Mouse (Mus musculus): ENCODE measurements around the gene Arl15.
"Not testable (repeated sequence)": the region's sequence is repeated elsewhere in the genome, so short reads cannot be mapped to it uniquely, and the experiment has no call there.

Gene Arl15

DNA sequence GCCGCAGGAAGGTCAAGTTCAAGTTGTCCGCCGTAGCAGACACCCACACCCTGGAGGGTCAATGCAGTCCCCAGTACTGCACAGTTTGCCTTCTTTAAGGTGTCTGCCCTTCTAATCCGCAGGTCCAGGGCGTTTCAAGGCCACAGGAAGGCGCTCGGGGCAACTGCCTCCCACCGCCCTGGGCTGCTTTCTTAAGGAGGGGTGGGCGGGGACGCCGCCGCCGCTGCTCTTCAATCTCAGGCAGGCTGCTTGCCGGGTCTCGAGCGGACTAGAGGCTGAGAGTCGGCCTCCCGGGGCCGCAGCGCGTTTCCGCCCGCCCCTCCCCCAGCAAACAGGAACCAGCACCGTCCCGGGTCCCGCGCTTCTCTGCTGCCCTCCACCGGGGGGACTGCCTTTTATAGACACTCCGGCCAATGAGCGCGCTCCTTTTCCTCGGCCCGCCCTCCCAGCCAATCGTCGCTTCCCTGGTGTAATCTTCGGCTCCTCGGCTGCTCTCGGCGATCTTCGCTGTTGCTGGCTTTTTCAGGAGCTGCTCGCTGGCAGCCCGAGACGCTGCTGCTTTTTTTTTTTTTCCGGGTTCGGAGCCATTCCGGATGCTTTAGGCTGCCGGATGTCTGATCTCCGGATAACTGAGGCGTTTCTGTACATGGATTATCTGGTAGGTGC is at the start of gene Arl15:
Gene Arl15, plus strand, starts transcription at position 467 of the 666 bp plus-strand sequence.
- CTCF ChIA-PET: no interaction called here

DNA sequence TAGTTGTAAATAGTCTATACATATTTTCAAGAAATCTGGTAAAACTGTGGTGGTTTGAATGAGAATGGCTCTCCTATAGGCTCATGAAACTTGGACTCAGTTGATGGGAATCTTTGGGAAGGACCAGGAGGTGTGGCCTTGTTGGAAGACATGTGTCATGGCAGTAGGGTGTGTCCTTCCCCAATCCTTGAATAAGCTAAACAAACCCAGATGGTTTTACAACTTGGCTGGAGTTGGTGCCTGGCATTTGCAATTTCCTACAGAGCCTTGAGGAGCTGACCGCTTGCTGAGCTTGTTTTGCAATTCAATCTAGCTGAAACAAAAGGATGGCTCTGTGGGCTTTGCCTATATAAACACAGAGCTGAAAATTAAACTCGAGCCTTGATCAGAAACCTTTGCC is 49.0 kb upstream of the Arl15 start:
- CTCF ChIA-PET: no interaction called here

DNA sequence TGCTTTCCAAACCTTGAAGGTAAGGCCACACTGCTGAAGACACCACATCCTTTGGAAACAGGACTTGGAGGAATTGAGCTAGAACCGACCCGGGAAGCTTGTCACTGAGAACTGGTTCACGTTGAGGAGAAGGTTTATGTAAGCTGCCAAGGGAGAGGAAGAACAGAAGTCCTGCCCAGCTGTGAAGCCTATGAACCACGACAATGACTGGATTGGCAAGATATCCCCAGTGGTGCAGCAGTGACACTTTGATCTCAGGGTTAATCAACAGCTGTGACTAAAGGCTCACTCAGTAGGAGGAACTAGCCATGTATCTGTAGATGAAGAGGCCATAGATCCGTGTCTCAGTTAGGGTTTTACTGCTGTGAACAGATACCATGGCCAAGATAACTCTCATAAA is 43.5 kb upstream of the Arl15 start:
- CTCF ChIA-PET: no interaction called here

DNA sequence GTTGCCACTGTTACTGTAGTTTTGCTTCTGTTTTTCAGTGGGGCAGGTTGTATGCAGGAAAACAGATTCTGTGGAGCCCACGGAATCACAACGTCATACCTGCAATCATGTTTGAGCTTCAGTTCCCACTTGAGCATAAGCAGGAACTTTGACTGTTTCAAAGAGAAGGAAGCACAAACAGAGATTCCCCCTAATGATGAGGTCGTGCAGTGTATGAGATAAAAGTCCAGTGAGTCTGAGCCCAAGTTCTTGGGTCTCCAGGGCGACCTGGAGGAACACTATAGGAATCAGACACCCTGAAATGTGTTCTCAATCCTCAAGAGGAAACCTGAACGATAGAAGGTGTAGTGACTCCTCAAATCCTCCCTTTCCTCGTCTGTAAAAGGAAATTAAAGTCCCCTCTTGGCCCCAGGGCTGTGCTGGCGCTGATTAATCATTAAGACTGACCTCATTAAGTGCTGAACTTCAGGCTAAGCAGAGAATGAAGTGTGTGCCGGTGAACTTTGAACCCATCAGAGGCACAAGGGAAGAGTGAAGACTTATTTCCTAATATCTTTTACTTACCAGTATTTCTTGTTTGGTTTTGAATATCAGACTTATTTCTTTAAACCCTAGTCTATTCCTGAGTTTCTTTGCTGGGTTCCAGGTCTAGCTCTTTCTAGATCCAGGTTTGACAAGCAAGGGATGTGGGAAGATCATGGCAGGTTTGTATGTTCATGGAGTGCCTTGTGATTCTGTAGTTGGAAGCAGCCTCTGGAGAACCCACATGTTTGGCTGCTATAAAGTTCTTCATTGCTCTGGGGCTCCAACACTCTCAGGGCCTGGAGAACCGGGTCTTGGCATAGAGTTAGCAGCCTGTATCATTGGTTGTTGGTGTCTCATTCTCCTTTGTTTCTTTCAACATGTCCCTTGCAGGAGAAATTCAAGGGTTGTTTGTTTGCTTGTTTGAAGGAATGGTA is 39.3 kb upstream of the Arl15 start:
- CTCF ChIA-PET: interaction anchor here (0.7 kb wide), 1 partner anchor 117 kb away, joined by 13 read pairs; no protein-coding TSS in a partner anchor

DNA sequence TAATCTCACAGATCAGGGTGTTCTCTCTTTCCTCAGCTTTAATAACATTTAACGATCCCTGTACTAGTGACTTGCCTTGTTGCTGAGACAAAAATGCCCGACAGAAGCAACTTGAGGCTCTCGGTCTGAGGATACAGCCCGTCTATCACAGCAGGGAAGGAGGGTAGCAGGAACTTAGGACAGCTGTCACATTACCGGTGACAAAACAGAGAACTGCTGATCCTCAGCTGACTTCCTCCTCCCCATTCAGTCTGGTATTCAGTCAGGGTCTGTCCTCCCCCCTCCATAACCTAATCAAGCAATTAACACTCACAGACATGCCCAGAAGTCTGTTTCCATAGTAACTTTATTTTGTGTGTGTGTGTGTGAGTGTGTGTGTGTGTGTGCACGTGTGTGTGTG is 38.5 kb upstream of the Arl15 start:
- CTCF ChIA-PET: interaction anchor here (0.7 kb wide), 1 partner anchor 117 kb away, joined by 13 read pairs; no protein-coding TSS in a partner anchor

DNA sequence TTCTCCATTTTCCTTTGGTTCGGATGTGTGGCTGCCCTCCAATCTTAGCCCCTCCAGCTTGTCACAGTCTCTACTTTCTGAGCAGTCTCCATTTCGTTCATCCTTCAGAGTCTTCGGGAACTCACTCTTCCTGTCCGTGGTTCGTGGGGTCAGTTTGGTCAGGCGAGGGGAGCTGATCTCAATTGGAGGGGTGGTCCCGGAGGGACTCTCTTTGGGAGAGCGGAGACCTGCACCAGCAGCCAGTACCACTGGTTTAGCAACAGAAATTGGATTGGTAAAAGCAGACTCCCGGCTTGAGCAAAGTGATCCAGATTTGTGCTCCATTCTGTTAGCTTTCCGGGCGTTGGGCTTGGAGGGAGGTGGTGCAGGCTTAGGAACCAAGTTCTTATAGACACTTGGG is 32.6 kb upstream of the Arl15 start:
- CTCF ChIA-PET: no interaction called here

DNA sequence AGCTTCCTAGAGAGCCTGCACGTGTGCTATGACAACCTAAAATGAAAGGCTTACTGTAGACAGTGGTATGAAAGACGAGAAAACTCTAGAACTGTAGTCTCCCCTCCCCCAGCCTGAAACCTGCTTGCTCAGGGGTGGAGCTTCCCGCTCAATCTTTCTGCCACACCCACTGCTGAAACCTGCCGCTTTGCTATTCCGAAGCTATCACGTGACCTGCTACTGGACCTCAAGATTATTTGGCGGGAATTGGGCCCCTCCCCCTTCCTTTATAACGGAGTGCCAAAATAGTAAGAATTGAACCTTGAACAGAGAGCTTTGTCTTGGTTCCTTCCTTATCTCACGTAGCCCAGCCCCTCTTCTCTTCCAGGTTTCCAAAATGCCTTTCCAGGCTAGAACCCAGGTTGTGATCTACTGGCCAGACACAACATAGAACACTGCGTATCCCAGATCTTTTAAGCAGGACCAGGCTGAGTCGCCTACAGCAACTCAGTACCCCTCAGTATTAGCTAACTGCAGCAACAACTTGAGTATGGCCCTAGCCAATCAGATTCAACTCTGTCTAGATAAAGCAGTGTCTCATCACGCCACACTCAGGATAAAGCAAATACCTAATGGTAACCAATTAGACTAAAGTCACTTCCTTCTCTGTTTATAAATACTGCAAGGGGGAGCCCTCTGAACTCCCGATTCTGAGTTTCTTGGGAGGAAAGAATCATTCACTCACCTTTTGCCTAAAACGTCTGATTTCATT is 31.4 kb upstream of the Arl15 start:
- CTCF ChIA-PET: no interaction called here

DNA sequence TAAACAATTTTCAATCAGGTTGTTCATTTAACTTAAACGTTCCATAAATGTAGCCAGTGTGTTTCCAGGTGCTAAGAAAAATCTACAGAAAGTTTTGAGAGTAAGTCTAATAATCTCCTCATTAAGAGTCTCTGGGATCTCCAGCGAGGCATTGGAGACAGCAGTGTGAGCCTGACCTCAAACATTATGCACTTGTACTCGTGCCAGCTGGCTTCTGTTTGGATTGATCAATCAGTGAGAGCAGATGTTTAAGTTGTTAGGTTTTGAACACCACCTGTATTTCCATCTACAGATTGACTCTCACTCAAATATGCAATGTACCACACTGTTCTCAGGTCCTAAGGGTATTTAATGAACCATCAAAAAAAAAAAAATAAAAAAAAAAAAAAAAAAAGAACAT is 28.9 kb upstream of the Arl15 start:
- CTCF ChIA-PET: no interaction called here

DNA sequence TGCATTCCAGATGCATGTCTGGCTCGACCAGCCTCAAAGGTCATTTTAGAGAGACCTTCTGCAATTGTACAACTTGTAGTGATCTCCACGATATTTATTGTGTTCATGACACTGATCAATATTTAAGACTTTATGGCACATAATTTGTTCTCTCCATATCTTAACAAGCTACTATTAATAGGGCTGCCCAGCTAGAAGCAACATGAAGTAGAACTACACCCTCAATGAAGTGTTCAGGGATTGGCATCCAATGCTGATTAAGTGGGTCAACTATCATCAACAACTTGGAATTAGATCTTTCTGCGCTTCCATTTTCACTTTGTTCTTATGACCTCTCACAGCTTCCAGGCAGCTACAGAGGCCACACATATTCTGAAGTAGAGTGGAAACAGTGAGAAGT is 24.5 kb upstream of the Arl15 start:
- CTCF ChIA-PET: no interaction called here

DNA sequence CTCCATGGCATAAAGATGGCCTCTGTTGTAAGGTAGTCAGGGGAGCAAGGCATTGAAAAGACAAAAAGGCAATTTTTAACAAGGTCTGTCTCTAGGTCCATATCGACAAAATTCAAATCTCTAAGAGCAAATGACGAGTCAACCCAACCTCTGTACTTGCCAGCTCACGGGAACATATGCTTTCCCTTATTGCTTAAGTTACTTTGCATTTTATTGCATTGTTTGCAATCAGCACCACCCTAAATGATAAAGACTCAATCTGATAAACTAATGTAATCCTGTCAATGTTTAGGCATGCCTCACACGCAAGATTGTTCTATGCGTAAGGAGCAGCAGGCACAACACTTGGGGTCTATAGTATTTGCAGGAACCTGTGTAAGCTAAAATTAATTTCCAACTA is 24.0 kb upstream of the Arl15 start:
- CTCF ChIA-PET: no interaction called here

DNA sequence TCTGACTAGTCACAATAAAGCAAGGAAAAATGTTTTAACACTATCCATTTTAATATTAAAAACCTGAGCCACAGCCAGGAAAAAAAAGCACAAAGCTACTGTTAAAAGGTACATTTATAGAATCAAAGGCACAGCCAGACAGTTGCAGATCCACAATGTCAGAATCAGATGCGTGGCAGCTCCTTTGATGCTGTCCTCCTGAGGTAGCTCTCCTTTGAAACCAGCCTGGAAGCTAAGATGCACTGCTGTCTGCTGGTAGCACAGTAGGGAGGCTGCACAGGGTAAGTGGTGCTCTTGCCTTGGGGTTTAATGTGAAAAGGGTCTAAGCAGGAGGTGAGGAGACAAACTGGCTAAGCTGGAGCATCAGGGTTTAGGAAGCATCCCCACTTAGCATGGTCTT is 23.0 kb upstream of the Arl15 start:
- CTCF ChIA-PET: interaction anchor here (0.7 kb wide), 2 partner anchors 28 to 383 kb away, joined by 4 to 13 read pairs; no protein-coding TSS in a partner anchor

DNA sequence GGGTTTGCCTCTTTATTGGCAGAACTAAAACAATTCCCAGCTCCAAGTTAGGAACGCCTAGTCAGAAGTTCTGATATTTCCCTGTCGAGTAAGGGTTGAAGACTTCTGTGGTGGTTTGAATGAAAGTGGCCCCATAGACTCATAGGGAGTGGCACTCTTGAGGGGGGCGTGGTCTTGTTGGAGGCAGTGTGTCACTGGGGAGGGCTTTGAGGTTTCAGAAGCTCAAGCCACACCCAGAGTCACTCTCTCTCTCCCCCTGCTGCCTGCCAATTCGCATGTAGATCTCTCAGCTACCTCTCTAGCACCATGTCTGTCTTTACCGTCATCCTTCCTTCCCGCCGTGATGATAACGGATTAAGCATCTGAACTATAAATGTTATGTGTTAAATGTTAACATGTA is 19.5 kb upstream of the Arl15 start:
- CTCF ChIA-PET: no interaction called here

DNA sequence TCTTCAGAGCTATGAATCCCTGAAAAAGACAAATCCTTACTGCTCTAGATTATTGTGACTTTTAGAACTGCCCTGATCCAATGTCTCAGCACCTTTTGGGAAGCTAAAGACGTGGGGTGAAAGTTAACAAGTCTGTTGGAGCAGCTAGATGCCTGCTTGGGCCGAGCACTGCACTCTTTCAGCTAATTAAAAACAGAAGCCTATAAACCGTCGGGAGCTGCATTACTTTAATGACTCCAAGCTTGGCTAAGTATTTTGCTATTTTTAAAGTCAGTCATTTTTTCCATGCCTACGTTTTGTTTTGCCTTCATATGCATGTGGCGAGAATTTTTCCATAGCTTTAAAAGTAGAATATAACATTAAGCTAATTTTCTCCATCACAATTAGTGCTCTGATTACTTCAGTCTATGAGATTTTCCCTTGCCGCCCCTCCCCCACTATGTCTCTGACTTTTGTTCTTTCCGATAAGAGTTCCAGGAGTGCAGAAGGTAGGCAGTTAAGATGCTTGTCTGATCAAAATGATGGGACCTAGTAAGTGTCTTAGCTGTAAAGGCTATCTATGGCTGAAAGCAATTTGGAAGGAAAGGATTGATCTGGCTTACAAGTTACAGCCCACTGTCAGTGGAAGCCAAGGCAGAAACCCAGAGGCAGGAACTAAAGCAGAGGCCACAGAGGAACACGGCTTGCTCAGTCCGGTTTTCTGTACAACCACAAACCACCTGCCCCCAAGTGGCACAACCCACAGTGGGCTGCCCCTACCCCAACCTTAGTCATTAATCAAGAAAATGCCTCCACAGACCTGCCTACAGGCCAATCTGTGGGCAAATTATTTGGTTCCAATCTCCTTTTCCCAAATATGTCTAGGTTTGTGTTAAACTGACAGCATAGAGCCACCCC is 18.8 kb upstream of the Arl15 start:
- CTCF ChIA-PET: no interaction called here

DNA sequence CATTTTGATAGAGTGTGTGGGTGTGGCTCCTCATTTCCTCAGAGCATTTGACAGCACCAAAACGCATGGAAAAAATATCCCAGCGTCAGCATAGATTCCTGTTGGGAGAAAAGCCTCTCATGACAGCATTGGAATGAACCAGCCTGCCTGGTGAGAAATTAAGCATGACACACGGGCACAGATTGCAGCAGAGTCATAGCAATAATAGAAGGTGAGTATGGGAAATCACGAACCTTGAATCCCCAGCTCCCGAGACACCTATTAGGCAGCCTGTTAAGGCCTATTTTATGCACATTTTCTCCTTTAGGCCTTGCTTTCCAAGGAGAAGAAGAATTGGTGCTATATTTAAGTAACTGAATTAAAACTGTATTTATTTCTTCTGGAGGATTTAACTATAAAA is 8.5 kb upstream of the Arl15 start:
- CTCF ChIA-PET: no interaction called here

DNA sequence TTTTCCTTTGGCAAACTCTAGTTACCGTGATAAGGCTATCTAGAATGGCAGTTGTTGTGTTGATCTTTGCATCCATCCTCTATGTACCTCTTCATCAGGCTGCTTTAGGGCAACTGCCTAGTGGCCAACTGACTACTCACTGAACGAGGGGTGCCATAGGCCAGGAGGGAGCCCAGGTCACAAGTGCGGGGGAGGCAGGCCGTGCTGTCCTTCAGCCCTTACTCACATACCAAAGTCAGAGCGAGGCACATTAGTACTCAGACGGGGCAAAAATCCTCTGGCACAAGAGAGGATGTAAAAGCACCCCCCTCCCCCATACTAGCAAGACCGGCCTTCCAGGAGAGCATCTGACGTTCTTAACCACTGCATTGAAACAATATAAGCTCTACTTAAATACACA is 7.2 kb upstream of the Arl15 start:
- CTCF ChIA-PET: no interaction called here

DNA sequence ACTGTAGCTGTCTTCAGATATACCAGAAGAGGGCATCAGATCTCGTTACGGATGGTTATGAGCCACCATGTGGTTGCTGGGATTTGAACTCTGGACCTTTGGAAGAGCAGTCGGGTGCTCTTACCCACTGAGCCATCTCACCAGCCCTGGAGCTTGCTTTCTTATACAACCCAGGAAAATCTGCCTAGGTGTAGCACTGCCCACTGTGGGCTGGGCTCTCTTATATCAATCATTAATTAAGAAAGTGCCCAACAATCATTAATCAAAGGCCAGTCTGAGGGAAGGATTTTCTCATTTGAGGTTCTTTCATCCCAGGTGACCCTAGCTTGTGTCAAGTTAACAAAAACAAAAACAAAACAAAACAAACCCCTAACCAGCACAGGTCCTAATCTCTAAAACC is 4.3 kb upstream of the Arl15 start:
- CTCF ChIA-PET: not testable (repeated sequence)

DNA sequence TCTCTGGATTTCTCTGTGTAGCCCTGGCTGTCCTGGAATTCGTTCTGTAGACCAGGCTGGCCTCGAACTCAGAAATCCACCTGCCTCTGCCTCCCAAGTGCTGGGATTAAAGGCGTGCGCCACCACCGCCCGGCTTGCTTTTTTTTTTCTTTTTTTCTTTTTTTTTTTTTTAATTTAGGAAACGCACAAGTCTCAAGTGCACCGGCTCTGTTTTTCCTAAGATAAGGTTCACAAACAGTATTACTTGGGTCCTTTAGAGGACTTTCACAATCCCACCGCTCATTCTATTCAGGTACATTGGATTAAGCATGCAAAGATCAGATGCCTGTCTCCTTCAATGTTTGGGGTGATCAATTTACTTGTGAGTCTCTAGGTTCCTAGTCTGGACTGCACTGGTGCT is 668 bp upstream of the Arl15 start:
- CTCF ChIA-PET: no interaction called here

DNA sequence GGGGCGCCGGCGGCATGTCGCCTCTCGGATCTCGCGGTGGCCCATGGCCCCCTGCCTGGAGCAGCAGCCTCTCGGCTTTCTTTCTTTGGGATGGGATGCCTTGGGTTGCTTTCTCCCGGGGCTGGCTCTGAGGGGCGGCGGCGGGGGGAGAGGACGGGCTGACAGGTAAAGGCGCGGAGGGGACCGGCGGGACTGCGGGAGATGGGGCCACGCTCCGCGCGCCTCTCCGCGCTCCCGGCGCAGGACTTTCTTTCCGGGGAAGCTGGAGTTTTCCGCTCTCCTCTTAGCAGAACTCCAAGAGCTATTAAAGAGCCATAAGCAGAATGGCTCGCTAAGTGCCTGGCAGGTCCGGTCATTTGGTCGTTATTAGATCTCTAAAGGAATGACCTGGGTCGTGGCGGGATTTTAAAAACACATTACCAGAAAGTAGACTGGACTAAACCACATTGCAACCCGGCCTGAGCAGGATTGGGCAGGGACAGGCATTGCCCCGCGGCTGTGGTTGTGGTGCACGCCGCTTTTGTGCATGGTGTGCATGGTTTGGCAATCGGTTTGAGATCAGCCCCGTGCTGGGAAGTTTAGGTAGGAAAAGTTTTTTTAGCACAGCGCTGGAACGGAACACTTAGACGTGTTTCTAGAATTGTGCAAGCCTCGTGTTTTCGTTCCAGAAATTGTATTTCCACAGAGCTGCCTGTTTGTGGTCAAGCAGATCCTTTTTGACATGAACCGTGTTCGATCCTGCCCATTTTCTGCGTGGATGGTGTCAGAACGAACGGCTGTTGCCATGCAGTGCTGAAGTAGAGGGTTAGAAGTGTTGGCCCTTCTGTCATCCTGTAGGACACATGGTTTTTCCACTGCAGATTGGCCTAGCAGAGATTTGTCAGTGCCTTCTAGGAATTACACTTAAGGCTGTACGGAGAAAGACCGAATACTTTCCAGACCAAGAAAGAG is 675 bp downstream of the Arl15 start:
- CTCF ChIA-PET: no interaction called here

DNA sequence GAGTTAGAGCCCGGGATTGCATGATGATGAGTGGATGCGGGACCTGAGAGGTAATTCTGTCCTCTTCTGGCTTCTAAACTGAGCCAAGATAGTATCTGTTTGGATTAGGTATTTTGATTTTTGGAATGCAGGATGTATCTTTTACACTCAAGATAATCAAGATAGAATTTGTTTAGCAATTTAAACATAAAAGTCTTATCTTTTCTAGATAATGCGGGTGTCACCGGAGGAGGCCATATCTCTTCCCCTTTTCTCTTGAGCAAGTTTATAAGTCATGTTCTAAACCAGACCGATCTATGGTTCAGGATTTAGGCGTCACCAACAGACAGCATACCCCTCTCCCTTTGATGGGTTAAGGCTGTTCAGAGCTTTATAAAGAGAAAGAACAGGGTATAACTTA is 3.1 kb downstream of the Arl15 start:
- CTCF ChIA-PET: no interaction called here

DNA sequence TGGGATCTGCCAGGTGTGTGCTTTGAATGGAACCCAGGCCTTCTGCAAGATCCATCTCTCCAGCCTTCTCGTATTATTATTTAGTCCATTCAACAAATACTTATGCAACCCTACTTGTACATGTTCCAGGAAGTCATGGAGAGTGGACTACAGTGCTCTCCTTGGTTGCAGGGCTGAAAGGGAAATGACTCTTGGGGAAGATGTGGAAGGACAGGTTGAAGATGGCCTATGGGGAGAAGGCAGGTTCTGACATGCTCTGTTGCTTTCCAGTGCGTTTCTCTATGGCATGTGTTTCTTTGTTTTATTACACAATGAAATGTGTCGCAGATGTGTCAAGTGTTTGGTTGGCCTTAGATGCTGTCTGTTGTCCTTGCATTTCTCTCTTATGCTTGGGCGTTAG is 5.1 kb downstream of the Arl15 start:
- CTCF ChIA-PET: no interaction called here
